Mouse (Mus musculus) embryonic facial prominence, embryonic 10.5 days (tissue): ENCODE measurements at regions not wholly inside any gene's neighbourhood (a gene's known extent, or its start where the extent isn't known, plus 50 kb on each side); places are given as distances from the start of the nearest gene placed in this dataset. TPM values are rescaled to one million over a fixed set of nuclear protein-coding genes. Genes with fewer than 3 reads are reported as not detected.

Experiments
- DNase-seq: peaks from one replicate; pipeline ENCODE4 v3.0.0-alpha.2; 2017; ENCODE audit warnings: low spot score
- H3K27ac ChIP-seq: fragments of 300-500 bp; sonication (generic); replicated peaks from 2 replicates; pipeline ENCODE4 v1.5.1; 2016; ENCODE audit warnings: mild to moderate bottlenecking
- H3K27me3 ChIP-seq: fragments of 300-500 bp; sonication (generic); replicated peaks from 2 replicates; pipeline ENCODE4 v1.6.1; 2016; ENCODE audit warnings: low read depth, mild to moderate bottlenecking; ENCODE audit not compliant: poor library complexity, severe bottlenecking
- H3K36me3 ChIP-seq: fragments of 300-500 bp; sonication (generic); replicated peaks from 2 replicates; pipeline ENCODE4 v1.6.1; 2016; ENCODE audit warnings: mild to moderate bottlenecking, moderate library complexity
- H3K4me1 ChIP-seq: fragments of 300-500 bp; sonication (generic); 2 replicates; pipeline ENCODE4 v1.6.1; 2016
- H3K4me3 ChIP-seq: fragments of 300-500 bp; sonication (generic); 2 replicates; pipeline ENCODE4 v1.5.1; 2016; ENCODE audit warnings: mild to moderate bottlenecking, moderate library complexity
- H3K9me3 ChIP-seq: fragments of 300-500 bp; sonication (generic); 2 replicates; pipeline ENCODE4 v1.6.1; 2016; ENCODE audit warnings: mild to moderate bottlenecking
- WGBS: fragments of 180-500 bp; shearing (Covaris S2); methylation state at CpG from one replicate; pipeline ENCODE4 v1.1.7; 2016; 5-methylcytosine and 5-hydroxymethylcytosine counted together
- microRNA-seq: library from miRNA; unstranded; fragments of <30 nt; microRNA quantifications from one replicate; pipeline ENCODE4, GENCODE M21; 2017

DNA sequence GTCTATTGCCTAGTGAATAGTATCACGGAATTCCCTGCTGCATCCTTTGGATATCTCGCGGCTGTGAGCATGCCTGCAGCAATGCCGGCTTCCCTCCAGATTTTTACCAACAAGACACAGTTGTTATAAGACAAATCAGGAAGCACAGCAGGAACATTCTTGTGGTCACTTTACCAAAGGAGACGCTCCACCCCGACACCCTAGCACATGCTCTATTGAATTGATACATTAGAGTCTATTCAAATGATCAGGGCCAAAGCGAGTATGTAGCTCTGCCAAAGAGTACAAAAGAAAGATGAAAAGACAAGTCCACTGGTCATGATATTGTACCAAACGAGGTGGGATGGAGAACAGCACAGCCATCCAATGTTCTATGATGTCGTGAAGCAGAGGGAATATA lies 376.1 kb upstream of the Fat1 start:
- H3K36me3 ChIP-seq: no peaks in the 10 kb centered on the region
- no peak overlapping the region for H3K27ac ChIP-seq
- WGBS: 87% methylated on average over 9 of the region's 9 CpGs
- H3K4me1 ChIP-seq: no peaks in the 10 kb centered on the region
- no peaks in the 10 kb centered on the region for H3K27me3 ChIP-seq
- DNase-seq: no peak
- no peak overlapping the region for H3K4me3 ChIP-seq
- no peaks in the 10 kb centered on the region for H3K9me3 ChIP-seq

GRCm38 (mm10) chr8:44576314-44576858 lies 358.9 kb upstream of the Fat1 start:
- H3K27me3 ChIP-seq: no peaks in the 10 kb centered on the region
- H3K9me3 ChIP-seq: no peaks in the 10 kb centered on the region
- DNase-seq: no peak
- H3K4me3 ChIP-seq: no peak overlapping the region
- no peaks in the 10 kb centered on the region for H3K4me1 ChIP-seq
- no peaks in the 10 kb centered on the region for H3K36me3 ChIP-seq
- WGBS: 76% methylated on average over 5 of the region's 5 CpGs
- no peak overlapping the region for H3K27ac ChIP-seq

- no peak for DNase-seq
- no peaks in the 10 kb centered on the region for H3K4me1 ChIP-seq
- H3K27ac ChIP-seq: no peak overlapping the region
- H3K4me3 ChIP-seq: no peak overlapping the region
- no peaks in the 10 kb centered on the region for H3K36me3 ChIP-seq
- no peaks in the 10 kb centered on the region for H3K27me3 ChIP-seq
- WGBS: 82% methylated on average over 5 of the region's 5 CpGs
- H3K9me3 ChIP-seq: no peaks in the 10 kb centered on the region
These were observed 358.3 kb upstream of the Fat1 start for GRCm38 (mm10) chr8:44576993-44577392.

Small RNA genes in the stretch of these regions (microRNA-seq; reads per million reads assigned to microRNA genes)
- gene Gm26241: not detected
